Mouse (Mus musculus) cerebellum, adult 11 months (tissue): ENCODE results near the gene Sfxn1.

ENCODE experiments used
- DNase-seq: peaks from one replicate; pipeline ENCODE4 v3.0.0; 2022

Gene Sfxn1

GRCm38 (mm10) chr13:54071606-54072331 lies at the start of gene Sfxn1:
Gene Sfxn1 (plus strand): TSS chr13:54071869.
- DNase-seq, result peak; percentile 57

- DNase-seq, result peak; percentile 19
Measured at GRCm38 (mm10) chr13:54023311-54023710, 48.4 kb upstream of the Sfxn1 start.

- DNase-seq, result no peak
Measured at GRCm38 (mm10) chr13:54027079-54027478, 44.6 kb upstream of the Sfxn1 start.

- DNase-seq, result no peak
Measured at GRCm38 (mm10) chr13:54033653-54034052, 38.0 kb upstream of the Sfxn1 start.

GRCm38 (mm10) chr13:54035541-54035940 lies 36.1 kb upstream of the Sfxn1 start:
- no peak for DNase-seq

- no peak for DNase-seq
Measured at GRCm38 (mm10) chr13:54037936-54038335, 33.7 kb upstream of the Sfxn1 start.

- peak; percentile 9 for DNase-seq
Measured at GRCm38 (mm10) chr13:54040256-54040655, 31.4 kb upstream of the Sfxn1 start.

- DNase-seq, result no peak
Measured at GRCm38 (mm10) chr13:54048679-54049352, 22.9 kb upstream of the Sfxn1 start.

- no peak for DNase-seq
Measured at GRCm38 (mm10) chr13:54051641-54052040, 20.0 kb upstream of the Sfxn1 start.

GRCm38 (mm10) chr13:54054962-54055361 lies 16.7 kb upstream of the Sfxn1 start:
- no peak for DNase-seq

GRCm38 (mm10) chr13:54055448-54055861 lies 16.2 kb upstream of the Sfxn1 start, which contains the start of gene Drd1:
Gene Drd1 (minus strand): TSS chr13:54055705.
- peak; percentile 63 for DNase-seq

- DNase-seq, result no peak
Measured at GRCm38 (mm10) chr13:54062068-54062467, 9.6 kb upstream of the Sfxn1 start.

GRCm38 (mm10) chr13:54063292-54063691 lies 8.4 kb upstream of the Sfxn1 start:
- no peak for DNase-seq

GRCm38 (mm10) chr13:54066081-54066746 lies 5.5 kb upstream of the Sfxn1 start:
- no peak for DNase-seq

GRCm38 (mm10) chr13:54067617-54068166 lies 4.0 kb upstream of the Sfxn1 start:
- no peak for DNase-seq

- no peak for DNase-seq
Measured at GRCm38 (mm10) chr13:54071011-54071410, 658 bp upstream of the Sfxn1 start.

- DNase-seq, result no peak
Measured at GRCm38 (mm10) chr13:54072526-54073057, 923 bp downstream of the Sfxn1 start.

GRCm38 (mm10) chr13:54073066-54073465 lies 1.4 kb downstream of the Sfxn1 start:
- no peak for DNase-seq

GRCm38 (mm10) chr13:54073491-54073890 lies 1.8 kb downstream of the Sfxn1 start:
- DNase-seq, result no peak

- no peak for DNase-seq
Measured at GRCm38 (mm10) chr13:54075416-54075815, 3.7 kb downstream of the Sfxn1 start.

GRCm38 (mm10) chr13:54076051-54076450 lies 4.4 kb downstream of the Sfxn1 start:
- DNase-seq, result no peak

- no peak for DNase-seq
Measured at GRCm38 (mm10) chr13:54076762-54077460, 5.2 kb downstream of the Sfxn1 start.
